Mouse (Mus musculus) stomach, postnatal 0 days (tissue): ENCODE results near the gene Pabpc4. TPM values are rescaled to one million over a fixed set of nuclear protein-coding genes. Genes with fewer than 3 reads are reported as not detected.
A peak's percentile ranks its signal among the peaks of the same experiment; 100 is the strongest.

ENCODE experiments used
- ATAC-seq: fragments of 200-750 bp; cut with Nextera tagmentation; 2 replicates; pipeline ENCODE4 v1.8.0; 2017; ENCODE audit not compliant: low FRiP score, low TSS enrichment
- DNase-seq: peaks from one replicate; pipeline ENCODE4 v3.0.0-alpha.2; 2016; ENCODE audit warnings: low spot score
- H3K27ac ChIP-seq: fragments of 300-500 bp; sonication (generic); replicated peaks from 2 replicates; pipeline ENCODE4 v1.5.1; 2014; ENCODE audit warnings: mild to moderate bottlenecking, control low read depth
- H3K27me3 ChIP-seq: fragments of 300-500 bp; sonication (generic); 2 replicates; pipeline ENCODE4 v1.6.1; 2014; ENCODE audit warnings: low read length; ENCODE audit not compliant: control insufficient read depth, insufficient read depth
- H3K36me3 ChIP-seq: fragments of 300-500 bp; sonication (generic); 2 replicates; pipeline ENCODE4 v1.6.1; 2014; ENCODE audit warnings: low read length, mixed read lengths; ENCODE audit not compliant: control insufficient read depth, insufficient read depth
- H3K4me1 ChIP-seq: fragments of 300-500 bp; sonication (generic); replicated peaks from 2 replicates; pipeline ENCODE4 v1.6.1; 2014; ENCODE audit warnings: antibody characterized with exemption; ENCODE audit not compliant: control insufficient read depth, insufficient read depth
- H3K4me2 ChIP-seq: fragments of 300-500 bp; sonication (generic); replicated peaks from 2 replicates; pipeline ENCODE4 v1.6.1; 2014; ENCODE audit warnings: low read depth, mild to moderate bottlenecking, control low read depth, moderate library complexity
- H3K4me3 ChIP-seq: fragments of 300-500 bp; sonication (generic); 2 replicates; pipeline ENCODE4 v1.5.1; 2014; ENCODE audit warnings: low read depth, low read length, control low read depth
- H3K9ac ChIP-seq: fragments of 300-500 bp; sonication (generic); 2 replicates; pipeline ENCODE4 v1.6.1; 2014; ENCODE audit warnings: mild to moderate bottlenecking, low read length, control low read depth, mixed read lengths
- H3K9me3 ChIP-seq: fragments of 300-500 bp; sonication (generic); 2 replicates; pipeline ENCODE4 v1.6.1; 2016; ENCODE audit warnings: low read length; ENCODE audit not compliant: control insufficient read depth
- CTCF ChIP-seq: IDR thresholded peaks from 2 replicates; pipeline ENCODE4 v1.5.1; 2016; ENCODE audit warnings: antibody characterized with exemption, low read depth, mild to moderate bottlenecking, moderate library complexity
- EP300 ChIP-seq: optimal IDR thresholded peaks from 2 replicates; pipeline ENCODE3; 2016; ENCODE audit warnings: antibody characterized with exemption
- WGBS: fragments of 180-500 bp; shearing (Covaris S2); extraction: QIAGEN DNeasy Blood & Tissue Kit; methylation state at CpG from one replicate; pipeline ENCODE4 v1.1.7; 2014; 5-methylcytosine and 5-hydroxymethylcytosine counted together
- polyA plus RNA-seq: library from polyadenylated mRNA; unstranded; fragments of >200 nt; fragmentation: Nextera tagmentation; extraction: Ambion mirVana; gene quantifications from 2 replicates; pipeline ENCODE4 v1.2.1, GENCODE M21; 2015

Gene Pabpc4
- polyA plus RNA-seq, 1 experiment from 2014 or later, result 15.7 TPM

- no peak overlapping the region for H3K9ac ChIP-seq
- H3K9me3 ChIP-seq, result no peaks in the 10 kb centered on the region
- TF ChIP-seq EP300, result no peak
- no peak for TF ChIP-seq CTCF
- no peak overlapping the region for H3K4me3 ChIP-seq
- H3K4me2 ChIP-seq, result no peak overlapping the region
- WGBS, result 83% methylated on average over 7 of the region's 7 CpGs
- H3K36me3 ChIP-seq, result no peaks in the 10 kb centered on the region
- H3K27ac ChIP-seq, result no peak overlapping the region
- no peaks in the 10 kb centered on the region for H3K4me1 ChIP-seq
- DNase-seq (no peak), ATAC-seq (no peak)
- H3K27me3 ChIP-seq, result no peaks in the 10 kb centered on the region
These were observed 15.9 kb upstream of the Pabpc4 start for GRCm38 (mm10) chr4:123246221-123246620.

GRCm38 (mm10) chr4:123246651-123247050, 15.5 kb upstream of the Pabpc4 start:
- no peaks in the 10 kb centered on the region for H3K4me1 ChIP-seq
- H3K9me3 ChIP-seq, result no peaks in the 10 kb centered on the region
- ATAC-seq, result no peak
- H3K27ac ChIP-seq, result no peak overlapping the region
- no peak for DNase-seq
- H3K36me3 ChIP-seq, result no peaks in the 10 kb centered on the region
- H3K27me3 ChIP-seq, result no peaks in the 10 kb centered on the region
- H3K4me2 ChIP-seq, result no peak overlapping the region
- WGBS, result 91% methylated on average over 5 of the region's 5 CpGs
- no peak overlapping the region for H3K4me3 ChIP-seq
- TF ChIP-seq EP300, result no peak
- no peak for TF ChIP-seq CTCF
- no peak overlapping the region for H3K9ac ChIP-seq

- WGBS, result 48% methylated on average over 7 of the region's 7 CpGs
- no peak for DNase-seq
- H3K4me2 ChIP-seq, result no peak overlapping the region
- TF ChIP-seq EP300 (no peak), CTCF (no peak)
- no peaks in the 10 kb centered on the region for H3K27me3 ChIP-seq
- no peaks in the 10 kb centered on the region for H3K9me3 ChIP-seq
- H3K4me1 ChIP-seq, result no peaks in the 10 kb centered on the region
- H3K36me3 ChIP-seq, result no peaks in the 10 kb centered on the region
- peak; percentile 43; the same call in 1 of the 2 replicates for ATAC-seq
- no peak overlapping the region for H3K9ac ChIP-seq
- no peak overlapping the region for H3K27ac ChIP-seq
- no peak overlapping the region for H3K4me3 ChIP-seq
These were observed 14.8 kb upstream of the Pabpc4 start for GRCm38 (mm10) chr4:123247147-123247880.

- no peak overlapping the region for H3K27ac ChIP-seq
- 58% methylated on average over 7 of the region's 7 CpGs for WGBS
- DNase-seq, result no peak
These were observed 13.1 kb upstream of the Pabpc4 start for GRCm38 (mm10) chr4:123248971-123249567.

GRCm38 (mm10) chr4:123252214-123252613, 9.9 kb upstream of the Pabpc4 start:
- no peak overlapping the region for H3K27ac ChIP-seq
- no peaks in the 10 kb centered on the region for H3K36me3 ChIP-seq
- H3K4me1 ChIP-seq, result no peaks in the 10 kb centered on the region
- no peak for DNase-seq
- TF ChIP-seq CTCF (no peak), EP300 (no peak)
- no peak overlapping the region for H3K4me2 ChIP-seq
- WGBS, result 78% methylated on average over 5 of the region's 5 CpGs
- no peak for ATAC-seq
- H3K9me3 ChIP-seq, result no peaks in the 10 kb centered on the region
- H3K27me3 ChIP-seq, result no peaks in the 10 kb centered on the region
- H3K4me3 ChIP-seq, result no peak overlapping the region
- H3K9ac ChIP-seq, result no peak overlapping the region

More at GRCm38 (mm10) chr4:123248971-123249567, 13.1 kb upstream of the Pabpc4 start:
- no peaks in the 10 kb centered on the region for H3K36me3 ChIP-seq
- no peaks in the 10 kb centered on the region for H3K9me3 ChIP-seq
- H3K27me3 ChIP-seq, result no peaks in the 10 kb centered on the region
- ATAC-seq, result no peak; the same call in 1 of the 2 replicates
- H3K4me3 ChIP-seq, result no peak overlapping the region
- H3K4me1 ChIP-seq, result no peaks in the 10 kb centered on the region
- no peak overlapping the region for H3K4me2 ChIP-seq
- TF ChIP-seq CTCF (no peak), EP300 (no peak)
- no peak overlapping the region for H3K9ac ChIP-seq

GRCm38 (mm10) chr4:123254617-123255016, 7.5 kb upstream of the Pabpc4 start:
- Histone ChIP-seq H3K9me3 (no peaks in the 10 kb centered on the region), H3K36me3 (no peaks in the 10 kb centered on the region), H3K9ac (no peak overlapping the region), H3K27ac (no peak overlapping the region), H3K4me3 (no peak overlapping the region), H3K4me1 (no peaks in the 10 kb centered on the region), H3K27me3 (no peaks in the 10 kb centered on the region), H3K4me2 (no peak overlapping the region)
- DNase-seq (no peak), ATAC-seq (0 out of 2 replicates have a peak, but pooled peaks have one; percentile 53)
- TF ChIP-seq EP300 (no peak), CTCF (peak; percentile 91)
- 12% methylated on average over 5 of the region's 5 CpGs for WGBS
